Mouse (Mus musculus) lung, adult 2 months (tissue): ENCODE measurements around the gene Sptan1. TPM values are rescaled to one million over a fixed set of nuclear protein-coding genes. Genes with fewer than 3 reads are reported as not detected.
"Not testable (repeated sequence)": the region's sequence is repeated elsewhere in the genome, so short reads cannot be mapped to it uniquely, and the experiment has no call there.

ENCODE experiments used
- DNase-seq: peaks from one replicate; pipeline ENCODE4 v3.0.0; 2022
- H3K4me1 ChIP-seq: fragments of 200-500 bp; 2 replicates; pipeline ENCODE4 v1.6.1; 2011; ENCODE audit warnings: low read length; ENCODE audit not compliant: control insufficient read depth, insufficient read depth
- H3K4me3 ChIP-seq: fragments of 200-500 bp; replicated peaks from 2 replicates; pipeline ENCODE3; 2011; ENCODE audit warnings: low read depth, mild to moderate bottlenecking, control low read depth, low read length; ENCODE audit errors: extremely low read depth
- CTCF ChIP-seq: fragments of 200-500 bp; IDR thresholded peaks from 2 replicates; pipeline ENCODE4 v1.5.1; 2011; ENCODE audit warnings: mild to moderate bottlenecking, low read length, control low read depth; ENCODE audit not compliant: insufficient read depth
- POLR2A ChIP-seq: fragments of 200-500 bp; IDR thresholded peaks from 2 replicates; pipeline ENCODE4 v1.6.1; 2011; ENCODE audit warnings: low read depth, mild to moderate bottlenecking, control low read depth, low read length, borderline replicate concordance; ENCODE audit errors: extremely low read depth
- WGBS: fragments of 180-500 bp; shearing (Covaris S2); methylation state at CpG from one replicate; pipeline ENCODE4 v1.1.7; 2018; 5-methylcytosine and 5-hydroxymethylcytosine counted together
- polyA plus RNA-seq: library from polyadenylated mRNA; depleted of rRNA; stranded (reverse); fragments of >200 nt; gene quantifications from 2 replicates; pipeline ENCODE4 v1.2.3, GENCODE M21; 2012

Gene Sptan1
- polyA plus RNA-seq, 1 experiment, result 313 TPM

- Histone ChIP-seq H3K4me1 (no peaks in the 10 kb centered on the region), H3K4me3 (no peak overlapping the region)
- TF ChIP-seq CTCF, result no peak
- TF ChIP-seq POLR2A, result no peak
- DNase-seq, result no peak
- WGBS, result 95% methylated on average over 10 of the region's 10 CpGs
Observed at GRCm38 (mm10) chr2:30038370-30038769, 73.0 kb downstream of the Sptan1 start.

- no peak overlapping the region for H3K4me3 ChIP-seq
- TF ChIP-seq POLR2A, result no peak
- no peak for DNase-seq
Observed at GRCm38 (mm10) chr2:30039687-30040086, 74.3 kb downstream of the Sptan1 start.

GRCm38 (mm10) chr2:30042445-30042844 is 77.1 kb downstream of the Sptan1 start:
- 6% methylated on average over 4 of the region's 4 CpGs for WGBS
- Histone ChIP-seq H3K4me3 (no peak overlapping the region), H3K4me1 (no peaks in the 10 kb centered on the region)
- TF ChIP-seq POLR2A, result no peak
- TF ChIP-seq CTCF, result peak; percentile 94
- peak; percentile 78 for DNase-seq

More at GRCm38 (mm10) chr2:30039687-30040086, 74.3 kb downstream of the Sptan1 start:
- H3K4me1 ChIP-seq, result no peaks in the 10 kb centered on the region

- WGBS, result 92% methylated on average over 5 of the region's 5 CpGs
Observed at GRCm38 (mm10) chr2:30044550-30044949, 79.2 kb downstream of the Sptan1 start.

GRCm38 (mm10) chr2:30047127-30047526 is 81.8 kb downstream of the Sptan1 start:
- Histone ChIP-seq H3K4me1 (no peaks in the 10 kb centered on the region), H3K4me3 (no peak overlapping the region)
- WGBS, result 97% methylated on average over 6 of the region's 6 CpGs
- DNase-seq, result no peak
- no peak for TF ChIP-seq CTCF
- TF ChIP-seq POLR2A, result no peak

More at GRCm38 (mm10) chr2:30044550-30044949, 79.2 kb downstream of the Sptan1 start:
- H3K4me1 ChIP-seq, result no peaks in the 10 kb centered on the region
- H3K4me3 ChIP-seq, result no peak overlapping the region
- DNase-seq, result no peak
- no peak for TF ChIP-seq POLR2A
- no peak for TF ChIP-seq CTCF

GRCm38 (mm10) chr2:30048101-30048501 is 82.7 kb downstream of the Sptan1 start:
- TF ChIP-seq POLR2A, result no peak
- TF ChIP-seq CTCF, result no peak
- Histone ChIP-seq H3K4me1 (no peaks in the 10 kb centered on the region), H3K4me3 (peak overlapping the region; percentile 69)
- 45% methylated on average over 11 of the region's 11 CpGs for WGBS
- no peak for DNase-seq

- Histone ChIP-seq H3K4me1 (no peaks in the 10 kb centered on the region), H3K4me3 (peak within 1 kb of the TSS; percentile 69)
- under 1% methylated on average over 54 of the region's 54 CpGs for WGBS
- peak; percentile 98 for DNase-seq
- TF ChIP-seq CTCF (no peak), POLR2A (peak; percentile 61; the same call in 1 of the 2 replicates)
Observed at GRCm38 (mm10) chr2:30048699-30049388, 83.5 kb downstream of the Sptan1 start, which contains the start of gene Wdr34. TSS of gene Wdr34 (minus strand) at chr2:30048881.

- Histone ChIP-seq H3K4me3 (no peak overlapping the region), H3K4me1 (no peaks in the 10 kb centered on the region)
- TF ChIP-seq POLR2A, result no peak
- TF ChIP-seq CTCF, result no peak
- 70% methylated on average over 3 of the region's 3 CpGs for WGBS
- no peak for DNase-seq
Observed at GRCm38 (mm10) chr2:30049831-30050230, 84.5 kb downstream of the Sptan1 start.

GRCm38 (mm10) chr2:30051992-30052761 is 86.8 kb downstream of the Sptan1 start:
- 33% methylated on average over 6 of the region's 6 CpGs for WGBS
- DNase-seq, result no peak
- TF ChIP-seq CTCF (no peak), POLR2A (no peak)
- H3K4me1 ChIP-seq, result no peaks in the 10 kb centered on the region
- H3K4me3 ChIP-seq, result no peak overlapping the region

GRCm38 (mm10) chr2:30055310-30055709 is 90.0 kb downstream of the Sptan1 start:
- H3K4me1 ChIP-seq, DNase-seq, H3K4me3 ChIP-seq: not testable (repeated sequence)
- 93% methylated on average over 3 of the region's 3 CpGs for WGBS
